Mouse (Mus musculus): ENCODE data around the gene Crybg3. TPM values are rescaled to one million over a fixed set of nuclear protein-coding genes. Genes with fewer than 3 reads are reported as not detected.

Crybg3 gene
- polyA plus RNA-seq, 1 experiment = 1.0 TPM

- no peaks in the 10 kb centered on the region for H3K36me3 ChIP-seq (ENCODE audit: control insufficient read depth, insufficient read depth)
- no peaks in the 10 kb centered on the region for H3K27me3 ChIP-seq (ENCODE audit: control insufficient read depth, insufficient read depth, insufficient read length)
These were observed 90.9 kb downstream of the Crybg3 start for GRCm38 (mm10) chr16:59509830-59510229.

GRCm38 (mm10) chr16:59499180-59499579 is 101.6 kb downstream of the Crybg3 start:
- no peak overlapping the region for H3K4me2 ChIP-seq (ENCODE audit: low read depth)
- TF ChIP-seq CEBPB (IDR thresholded peaks at IDR 0.05; ENCODE audit: insufficient read depth, poor library complexity, severe bottlenecking) (no peak), USF1 (IDR thresholded peaks at IDR 0.05; ENCODE audit: low read depth) (no peak), MYOD1 (IDR thresholded peaks at IDR 0.05; ENCODE audit: control insufficient read depth in 1 of 3, insufficient read length in 2 of 3, low read depth in 2 of 3) (no peak), REST (IDR thresholded peaks at IDR 0.05; ENCODE audit: insufficient read depth, insufficient read length) (no peak), TCF3 (IDR thresholded peaks at IDR 0.05; ENCODE audit: insufficient read length, low read depth) (no peak), TCF12 (IDR thresholded peaks at IDR 0.05; ENCODE audit: insufficient read depth, poor library complexity, severe bottlenecking) (no peak), E2F4 (IDR thresholded peaks at IDR 0.05; ENCODE audit: insufficient read depth) (no peak), MAX (IDR thresholded peaks at IDR 0.05; ENCODE audit: low read depth) (no peak), SRF (IDR thresholded peaks at IDR 0.05; ENCODE audit: control insufficient read depth, insufficient read length, low read depth) (no peak), POLR2AphosphoS2 (IDR thresholded peaks at IDR 0.05; ENCODE audit: insufficient read length, low read depth) (no peak), POLR2A (IDR thresholded peaks at IDR 0.05; ENCODE audit: insufficient read length, low read depth) (no peak), MYOG (IDR thresholded peaks at IDR 0.05; ENCODE audit: control insufficient read depth in 1 of 3, insufficient read depth in 1 of 3, insufficient read length in 2 of 3, low read depth in 2 of 3) (no peak)

More at GRCm38 (mm10) chr16:59509830-59510229, 90.9 kb downstream of the Crybg3 start:
- TF ChIP-seq MAX (IDR thresholded peaks at IDR 0.05; ENCODE audit: low read depth) (no peak), CEBPB (IDR thresholded peaks at IDR 0.05; ENCODE audit: insufficient read depth, poor library complexity, severe bottlenecking) (no peak), USF1 (IDR thresholded peaks at IDR 0.05; ENCODE audit: low read depth) (no peak), REST (IDR thresholded peaks at IDR 0.05; ENCODE audit: insufficient read depth, insufficient read length) (no peak), E2F4 (IDR thresholded peaks at IDR 0.05; ENCODE audit: insufficient read depth) (no peak), MYOD1 (IDR thresholded peaks at IDR 0.05; ENCODE audit: control insufficient read depth in 1 of 3, insufficient read length in 2 of 3, low read depth in 2 of 3) (no peak), POLR2A (IDR thresholded peaks at IDR 0.05; ENCODE audit: insufficient read length, low read depth) (no peak), TCF3 (IDR thresholded peaks at IDR 0.05; ENCODE audit: insufficient read length, low read depth) (no peak), MYOG (IDR thresholded peaks at IDR 0.05; ENCODE audit: control insufficient read depth in 1 of 3, insufficient read depth in 1 of 3, insufficient read length in 2 of 3, low read depth in 2 of 3) (no peak), TCF12 (IDR thresholded peaks at IDR 0.05; ENCODE audit: insufficient read depth, poor library complexity, severe bottlenecking) (no peak)
- Histone ChIP-seq H3K79me2 (ENCODE audit: control insufficient read depth, insufficient read depth) (no peaks in the 10 kb centered on the region), H3K4me2 (ENCODE audit: low read depth) (no peak overlapping the region), H3ac (ENCODE audit: control insufficient read depth, insufficient read length) (no peak overlapping the region), H3K4me3 (no peak overlapping the region)

GRCm38 (mm10) chr16:59497947-59498346 is 102.8 kb downstream of the Crybg3 start:
- Histone ChIP-seq H3K4me2 (ENCODE audit: low read depth) (no peak overlapping the region), H3ac (ENCODE audit: control insufficient read depth, insufficient read length) (no peak overlapping the region), H3K27me3 (ENCODE audit: control insufficient read depth, insufficient read depth, insufficient read length) (no peaks in the 10 kb centered on the region), H3K79me2 (ENCODE audit: control insufficient read depth, insufficient read depth) (no peaks in the 10 kb centered on the region), H3K4me3 (no peak overlapping the region), H3K36me3 (ENCODE audit: control insufficient read depth, insufficient read depth) (peaks cover 8% of the 10 kb centered on the region)
- no peak for TF ChIP-seq MYOG (IDR thresholded peaks at IDR 0.05; ENCODE audit: control insufficient read depth in 1 of 3, insufficient read depth in 1 of 3, insufficient read length in 2 of 3, low read depth in 2 of 3)
- no peak for TF ChIP-seq MYOD1 (IDR thresholded peaks at IDR 0.05; ENCODE audit: control insufficient read depth in 1 of 3, insufficient read length in 2 of 3, low read depth in 2 of 3)
- TF ChIP-seq TCF12 (IDR thresholded peaks at IDR 0.05; ENCODE audit: insufficient read depth, poor library complexity, severe bottlenecking) = no peak
- no peak for TF ChIP-seq USF1 (IDR thresholded peaks at IDR 0.05; ENCODE audit: low read depth)
- no peak for TF ChIP-seq CEBPB (IDR thresholded peaks at IDR 0.05; ENCODE audit: insufficient read depth, poor library complexity, severe bottlenecking)
- no peak for TF ChIP-seq SRF (IDR thresholded peaks at IDR 0.05; ENCODE audit: control insufficient read depth, insufficient read length, low read depth)
- TF ChIP-seq REST (IDR thresholded peaks at IDR 0.05; ENCODE audit: insufficient read depth, insufficient read length) = no peak
- TF ChIP-seq TCF3 (IDR thresholded peaks at IDR 0.05; ENCODE audit: insufficient read length, low read depth) = no peak
- TF ChIP-seq E2F4 (IDR thresholded peaks at IDR 0.05; ENCODE audit: insufficient read depth) = no peak
- no peak for TF ChIP-seq POLR2A (IDR thresholded peaks at IDR 0.05; ENCODE audit: insufficient read length, low read depth)

More at GRCm38 (mm10) chr16:59499180-59499579, 101.6 kb downstream of the Crybg3 start:
- no peak overlapping the region for H3ac ChIP-seq (ENCODE audit: control insufficient read depth, insufficient read length)
- no peaks in the 10 kb centered on the region for H3K27me3 ChIP-seq (ENCODE audit: control insufficient read depth, insufficient read depth, insufficient read length)
- no peaks in the 10 kb centered on the region for H3K79me2 ChIP-seq (ENCODE audit: control insufficient read depth, insufficient read depth)
- peaks cover 4% of the 10 kb centered on the region for H3K36me3 ChIP-seq (ENCODE audit: control insufficient read depth, insufficient read depth)
- H3K4me3 ChIP-seq = no peak overlapping the region

DNA sequence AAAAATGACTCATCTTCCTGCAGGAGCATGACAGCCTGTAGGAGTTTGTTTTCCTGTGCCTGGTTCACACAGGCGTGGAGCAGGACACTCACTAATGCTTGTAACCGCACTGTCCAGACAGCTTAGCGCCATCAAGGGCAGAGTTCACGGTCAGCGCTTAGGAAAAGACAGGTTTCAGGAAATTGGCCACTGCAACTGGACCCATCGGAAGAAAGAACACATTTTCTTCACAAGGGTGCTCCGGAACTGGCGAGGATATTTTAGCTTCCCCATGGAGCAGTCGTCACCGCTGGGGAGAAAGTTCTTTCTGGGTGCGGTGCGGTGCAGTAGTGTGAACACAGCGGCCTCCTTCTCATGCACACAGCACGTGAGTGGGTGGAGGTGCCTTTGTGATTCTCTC is 107.6 kb downstream of the Crybg3 start:
- peaks cover 33% of the 10 kb centered on the region for H3K36me3 ChIP-seq (ENCODE audit: control insufficient read depth, insufficient read depth)
- no peak overlapping the region for H3K4me2 ChIP-seq (ENCODE audit: low read depth)
- no peaks in the 10 kb centered on the region for H3K79me2 ChIP-seq (ENCODE audit: control insufficient read depth, insufficient read depth)
- H3ac ChIP-seq (ENCODE audit: control insufficient read depth, insufficient read length) = no peak overlapping the region
- H3K27me3 ChIP-seq (ENCODE audit: control insufficient read depth, insufficient read depth, insufficient read length) = no peaks in the 10 kb centered on the region
- TF ChIP-seq E2F4 (IDR thresholded peaks at IDR 0.05; ENCODE audit: insufficient read depth) = no peak
- no peak for TF ChIP-seq TCF12 (IDR thresholded peaks at IDR 0.05; ENCODE audit: insufficient read depth, poor library complexity, severe bottlenecking)
- TF ChIP-seq POLR2A (IDR thresholded peaks at IDR 0.05; ENCODE audit: insufficient read length, low read depth) = no peak
- TF ChIP-seq SRF (IDR thresholded peaks at IDR 0.05; ENCODE audit: control insufficient read depth, insufficient read length, low read depth) = no peak
- TF ChIP-seq CEBPB (IDR thresholded peaks at IDR 0.05; ENCODE audit: insufficient read depth, poor library complexity, severe bottlenecking) = no peak
- TF ChIP-seq MYOD1 (IDR thresholded peaks at IDR 0.05; ENCODE audit: control insufficient read depth in 1 of 3, insufficient read length in 2 of 3, low read depth in 2 of 3) = no peak
- no peak for TF ChIP-seq POLR2AphosphoS2 (IDR thresholded peaks at IDR 0.05; ENCODE audit: insufficient read length, low read depth)
- no peak for TF ChIP-seq MYOG (IDR thresholded peaks at IDR 0.05; ENCODE audit: control insufficient read depth in 1 of 3, insufficient read depth in 1 of 3, insufficient read length in 2 of 3, low read depth in 2 of 3)
- TF ChIP-seq USF1 (IDR thresholded peaks at IDR 0.05; ENCODE audit: low read depth) = no peak
- TF ChIP-seq TCF3 (IDR thresholded peaks at IDR 0.05; ENCODE audit: insufficient read length, low read depth) = no peak
- no peak for TF ChIP-seq MAX (IDR thresholded peaks at IDR 0.05; ENCODE audit: low read depth)
- no peak for TF ChIP-seq REST (IDR thresholded peaks at IDR 0.05; ENCODE audit: insufficient read depth, insufficient read length)
- H3K4me3 ChIP-seq = no peak overlapping the region
